Mouse (Mus musculus) embryo, embryonic 10.5 days (tissue): Measurements from ENCODE around the gene Phb.
"Not testable (repeated sequence)": the region's sequence is repeated elsewhere in the genome, so short reads cannot be mapped to it uniquely, and the experiment has no call there.

Source experiments
- DNase-seq: peaks from one replicate; pipeline ENCODE4 v3.0.0-alpha.2; 2015; ENCODE audit warnings: low spot score

The Phb gene

DNA sequence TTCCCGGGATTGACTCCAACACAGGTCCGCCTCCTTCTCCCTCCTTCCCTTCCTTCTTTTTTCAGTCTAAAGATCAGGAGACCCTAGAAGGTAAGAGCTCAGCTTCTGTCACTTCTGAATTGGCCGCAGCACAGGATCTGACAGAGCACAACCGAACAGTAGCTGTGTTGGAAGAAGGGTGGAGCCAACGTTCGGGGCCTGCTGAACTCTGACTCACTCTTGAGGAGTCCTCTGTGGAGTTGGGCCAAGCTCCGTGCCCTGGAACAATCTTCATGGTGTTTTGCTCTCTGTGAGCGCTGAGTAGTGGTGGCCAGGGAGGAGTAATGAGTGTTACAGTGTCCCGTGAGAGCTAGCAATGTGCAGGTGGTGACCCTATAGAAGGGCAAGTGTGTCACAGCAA lies 15.8 kb upstream of the Phb start:
- no peak for DNase-seq

DNA sequence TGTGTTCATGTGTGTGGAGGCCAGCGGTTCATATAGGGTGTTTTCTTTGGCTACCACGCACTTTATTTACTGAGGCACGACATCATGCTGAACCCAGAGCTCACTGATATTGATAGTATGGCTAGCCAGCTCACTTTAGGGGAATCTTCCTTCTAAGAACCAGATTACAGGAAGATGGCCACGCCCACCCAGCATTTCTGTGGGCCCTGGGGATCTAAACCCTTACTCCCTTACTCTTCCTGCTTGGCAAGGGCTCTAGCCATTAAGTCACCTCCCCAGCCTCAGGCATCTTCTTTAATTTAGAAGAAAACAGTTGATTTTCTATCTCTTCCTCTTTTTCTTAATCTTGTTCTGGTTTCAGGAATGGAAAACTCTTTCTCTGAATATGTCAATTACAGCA lies 9.3 kb upstream of the Phb start:
- no peak for DNase-seq

DNA sequence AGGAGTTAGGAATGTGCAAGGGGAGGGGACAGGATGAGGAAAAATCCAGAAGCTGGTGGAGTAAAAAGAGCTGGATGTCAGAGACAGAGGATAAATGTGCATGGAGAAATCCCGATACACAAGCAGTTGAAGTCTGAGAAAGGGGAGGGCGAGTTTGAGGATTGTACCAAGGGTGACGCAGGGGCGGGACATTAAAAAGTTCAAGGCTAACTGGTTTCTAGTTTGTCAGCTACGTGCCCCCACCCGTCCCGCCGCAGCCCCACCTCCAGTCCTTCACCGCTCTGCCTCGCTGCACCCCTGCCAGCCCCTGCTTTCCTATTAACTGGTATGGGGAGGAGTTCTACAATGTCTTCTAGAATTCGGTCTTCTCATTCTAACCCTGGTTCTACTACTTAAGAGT lies 420 bp downstream of the Phb start:
- no peak for DNase-seq

DNA sequence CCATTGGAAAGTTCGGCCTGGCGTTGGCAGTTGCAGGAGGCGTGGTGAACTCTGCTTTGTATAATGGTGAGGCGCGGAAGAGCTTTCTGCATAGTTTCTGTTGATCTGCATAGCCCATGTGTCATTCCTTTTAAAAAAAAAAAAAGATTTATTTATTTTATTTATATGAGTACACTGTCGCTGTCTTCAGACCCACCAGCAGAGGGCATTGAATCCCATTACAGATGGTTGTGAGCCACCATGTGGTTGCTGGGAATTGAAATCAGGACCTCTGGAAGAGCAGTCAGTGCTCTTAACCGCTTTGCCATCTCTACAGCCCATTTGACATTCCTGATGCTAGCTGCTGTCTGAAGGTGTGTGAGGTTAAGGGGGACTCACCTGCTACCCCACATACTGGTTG lies 1.3 kb downstream of the Phb start:
- DNase-seq: not testable (repeated sequence)

DNA sequence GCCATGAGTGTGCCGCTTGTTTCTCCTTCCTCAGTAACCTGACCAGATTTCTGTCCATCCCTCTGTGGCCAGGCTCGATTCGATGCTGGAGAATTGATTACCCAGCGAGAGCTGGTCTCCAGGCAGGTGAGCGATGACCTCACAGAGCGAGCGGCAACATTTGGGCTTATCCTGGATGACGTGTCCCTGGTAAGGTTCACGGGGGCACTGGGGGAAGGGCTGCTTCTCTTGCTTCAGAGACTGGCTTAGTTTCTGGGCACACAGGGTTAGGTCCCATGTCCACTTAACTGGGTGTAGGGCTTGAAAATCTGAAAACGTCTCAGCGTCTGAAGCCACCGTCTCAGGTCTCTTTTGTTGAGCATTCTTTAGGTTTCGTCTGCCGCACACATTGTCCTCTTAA lies 8.7 kb downstream of the Phb start:
- no peak for DNase-seq

DNA sequence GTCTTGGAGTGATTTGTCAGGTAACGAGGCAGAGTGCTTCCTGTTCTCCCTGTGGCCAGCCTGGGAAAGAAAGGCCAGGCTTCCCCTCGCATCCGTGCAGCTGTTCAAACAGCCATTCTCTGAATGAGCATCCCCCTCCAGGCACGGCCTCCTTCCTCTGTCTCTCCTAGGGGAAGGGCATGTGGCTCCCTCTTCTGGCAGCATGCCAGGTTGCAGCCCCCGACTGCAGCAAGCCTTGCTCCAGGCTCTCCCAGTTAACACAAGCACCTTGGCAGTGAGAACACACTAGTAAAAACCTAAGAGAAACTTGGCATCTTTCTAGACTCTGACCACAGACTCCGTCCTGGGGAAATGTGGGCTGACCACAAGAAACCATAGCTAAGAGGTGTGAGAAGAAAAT lies 9.6 kb downstream of the Phb start:
- peak; percentile 90 for DNase-seq

DNA sequence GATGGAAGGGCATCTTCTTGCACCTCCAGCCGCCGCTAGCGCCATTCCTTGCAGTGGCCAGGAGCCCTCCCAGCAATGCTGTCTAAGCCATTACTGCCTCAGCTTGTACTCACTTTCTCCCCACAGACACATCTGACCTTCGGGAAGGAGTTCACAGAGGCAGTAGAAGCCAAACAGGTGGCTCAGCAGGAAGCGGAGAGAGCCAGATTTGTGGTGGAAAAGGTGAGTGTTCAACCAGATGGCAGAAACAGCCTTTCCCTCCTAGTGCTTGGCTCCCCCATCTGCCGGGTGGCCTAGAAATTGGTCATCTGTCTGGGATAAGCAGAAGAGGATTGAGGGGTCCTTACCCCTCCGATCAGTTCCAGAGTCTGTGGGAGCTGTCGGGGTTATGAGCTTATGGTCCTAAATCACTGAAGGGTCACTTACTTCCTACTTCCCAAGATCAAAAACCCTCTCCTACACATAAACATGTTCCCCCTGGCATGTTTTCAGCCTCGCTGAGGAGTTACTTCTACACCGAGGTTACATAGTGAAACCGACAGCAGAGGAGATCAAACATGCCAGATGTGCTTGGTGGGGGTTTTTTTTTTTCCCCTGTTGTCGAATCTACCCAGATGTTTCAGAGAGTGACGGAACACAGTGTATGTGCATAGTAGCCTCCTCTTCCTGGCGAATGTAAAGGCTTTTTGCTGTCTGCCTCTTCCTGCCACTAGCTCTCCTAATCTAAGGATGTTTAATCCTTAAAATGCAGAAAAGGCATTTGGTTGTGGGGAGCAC lies 11.4 kb downstream of the Phb start:
- DNase-seq: no peak

DNA sequence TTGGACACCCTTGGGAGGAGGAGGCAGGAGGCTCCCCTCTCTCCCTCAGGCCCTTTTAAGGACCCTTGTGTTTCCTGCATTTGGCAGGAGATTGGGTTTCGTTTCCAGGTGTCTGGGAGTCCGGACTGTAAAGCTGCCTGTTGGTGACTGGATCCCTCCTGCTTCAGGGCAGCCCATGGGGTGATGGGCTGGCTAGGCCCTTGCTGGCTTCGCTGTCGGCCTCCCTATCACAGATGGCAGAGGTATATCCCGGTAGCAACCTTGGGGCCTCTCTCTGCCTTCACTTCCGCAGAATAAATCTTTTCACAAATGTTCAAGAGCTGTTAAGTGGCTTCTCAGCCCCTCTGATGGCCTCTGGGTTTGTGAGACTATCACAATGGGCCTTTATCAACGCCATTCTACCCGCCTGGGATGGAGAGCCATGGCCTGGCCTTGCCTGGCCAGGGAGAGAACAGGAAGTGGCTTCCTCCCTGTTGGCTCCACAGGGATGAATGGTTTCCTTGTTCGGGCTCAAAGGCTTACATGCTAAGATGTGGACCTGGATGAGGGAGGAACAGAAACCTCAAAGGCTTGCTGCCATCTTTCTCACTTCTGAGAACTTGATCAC lies 15.3 kb downstream of the Phb start:
- peak; percentile 45 for DNase-seq

DNA sequence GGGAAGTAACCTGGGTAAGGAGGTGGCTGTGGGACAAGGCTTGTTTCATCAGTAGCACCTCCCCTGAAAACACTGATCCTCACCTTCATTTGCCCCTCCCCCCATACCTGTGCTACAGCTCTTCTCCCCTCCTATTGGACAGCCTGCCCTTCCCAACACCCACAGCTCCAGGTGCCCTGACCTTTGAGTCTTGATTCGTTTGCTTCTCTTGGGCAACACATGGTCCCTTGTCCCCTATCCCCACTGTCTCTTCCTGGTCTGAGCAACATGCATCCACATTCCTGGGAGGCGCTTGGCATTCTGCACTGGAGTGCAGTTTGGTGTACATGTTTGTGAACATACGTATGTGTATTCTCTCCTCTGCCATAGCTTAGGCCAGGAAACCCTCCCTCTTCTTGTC lies 16.2 kb downstream of the Phb start:
- DNase-seq: no peak

DNA sequence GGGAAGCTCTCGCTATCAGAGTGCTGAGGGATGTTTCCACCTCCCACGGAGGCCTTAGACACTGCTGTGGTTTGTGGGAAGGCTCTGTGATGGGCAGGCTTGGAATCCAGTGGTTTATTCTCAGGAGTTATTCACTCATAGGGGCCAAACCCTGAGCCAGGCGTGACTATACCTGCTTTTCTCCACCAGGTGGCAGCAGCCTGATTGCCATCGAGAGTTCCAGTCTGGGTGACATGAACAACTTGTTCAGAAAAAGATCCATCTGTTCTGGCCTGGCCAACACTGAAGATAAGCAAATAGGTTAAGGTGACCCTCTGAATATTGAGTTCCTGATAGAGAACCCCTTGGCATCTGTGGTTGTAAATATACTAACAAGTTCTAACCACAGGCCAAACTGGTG lies 19.3 kb downstream of the Phb start:
- DNase-seq: peak; percentile 93

DNA sequence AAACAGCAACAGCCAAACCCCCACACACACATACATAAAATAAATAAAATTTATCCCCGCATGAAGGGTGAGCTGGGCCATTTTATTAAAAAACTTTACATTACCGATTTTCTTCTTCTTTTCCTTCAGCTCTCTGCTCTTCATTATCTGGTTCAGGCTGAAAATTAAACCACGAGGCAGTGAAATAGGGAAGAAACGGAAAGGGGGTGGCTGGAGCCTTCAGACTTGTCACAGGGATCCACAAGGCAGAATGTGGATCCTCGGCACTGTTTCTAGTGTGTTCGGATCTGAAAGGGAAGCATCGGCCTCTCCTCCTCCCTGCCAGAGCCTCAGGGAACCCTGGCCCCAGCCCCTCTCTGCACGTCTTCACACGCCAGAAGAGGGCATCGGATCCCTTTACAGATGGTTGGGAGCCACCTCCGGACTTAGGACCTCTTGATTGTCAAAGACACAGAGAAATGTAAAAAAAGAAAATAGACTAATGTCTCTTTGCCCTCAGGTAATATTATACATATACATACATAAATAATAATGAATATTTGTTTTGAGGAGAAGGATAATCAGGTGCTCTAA lies 20.4 kb downstream of the Phb start:
- DNase-seq: peak; percentile 47

DNA sequence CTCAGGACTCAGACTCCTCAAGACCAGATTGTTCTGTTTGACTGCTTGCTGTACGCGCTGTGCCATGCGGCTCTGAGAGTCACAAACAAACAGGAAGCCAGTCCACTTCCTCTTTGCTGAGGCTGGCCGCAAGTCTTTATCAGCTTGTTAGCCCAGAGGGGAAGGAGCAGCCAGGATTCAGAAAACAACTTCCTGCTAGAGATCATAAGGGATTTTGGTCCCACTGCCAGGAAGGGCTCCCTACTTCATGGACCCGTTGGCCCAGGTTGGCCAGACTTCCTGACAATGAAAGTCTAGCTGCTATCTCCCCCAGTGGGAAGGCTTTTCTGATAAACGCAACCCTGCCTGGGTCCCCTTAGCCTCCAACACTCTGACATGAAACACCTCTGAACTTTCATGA lies 21.8 kb downstream of the Phb start:
- no peak for DNase-seq

DNA sequence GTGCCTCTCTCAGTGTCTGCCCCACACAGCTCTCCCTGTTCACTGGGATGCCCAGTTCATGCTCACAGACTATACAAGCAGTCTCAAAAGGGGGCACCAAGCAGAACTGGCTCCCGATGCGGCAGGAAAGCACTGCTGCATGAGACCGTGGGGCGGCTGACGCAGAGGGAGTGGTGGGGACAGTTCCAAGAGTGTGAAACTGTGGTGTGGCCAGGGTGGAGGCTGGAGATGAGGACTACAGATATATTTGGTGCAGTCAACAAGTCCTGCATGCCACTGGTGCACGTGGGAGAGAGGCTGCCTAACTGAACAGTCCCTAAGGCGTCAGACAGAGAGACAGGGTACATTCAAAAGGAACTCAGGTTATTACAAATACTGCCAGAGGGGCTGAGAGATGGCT lies 22.2 kb downstream of the Phb start:
- DNase-seq: no peak

DNA sequence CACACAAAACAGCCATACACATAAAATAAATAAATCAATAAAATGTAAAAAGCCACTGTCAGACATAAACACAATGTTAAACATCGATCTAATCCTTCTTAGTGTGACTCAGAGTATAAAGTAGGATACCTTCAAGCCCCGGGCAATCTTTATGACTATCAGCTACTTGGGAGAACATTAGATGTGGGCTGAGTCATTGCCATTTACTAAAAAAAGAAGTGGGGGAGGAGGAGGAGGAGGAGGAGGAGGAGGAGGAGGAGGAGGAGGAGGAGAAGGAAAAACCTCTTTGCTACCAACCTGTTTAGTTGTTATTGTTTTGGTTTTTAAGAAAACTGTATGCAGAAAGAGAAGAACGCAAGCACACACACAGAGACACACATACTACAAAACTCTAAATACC lies 22.8 kb downstream of the Phb start:
- no peak for DNase-seq

DNA sequence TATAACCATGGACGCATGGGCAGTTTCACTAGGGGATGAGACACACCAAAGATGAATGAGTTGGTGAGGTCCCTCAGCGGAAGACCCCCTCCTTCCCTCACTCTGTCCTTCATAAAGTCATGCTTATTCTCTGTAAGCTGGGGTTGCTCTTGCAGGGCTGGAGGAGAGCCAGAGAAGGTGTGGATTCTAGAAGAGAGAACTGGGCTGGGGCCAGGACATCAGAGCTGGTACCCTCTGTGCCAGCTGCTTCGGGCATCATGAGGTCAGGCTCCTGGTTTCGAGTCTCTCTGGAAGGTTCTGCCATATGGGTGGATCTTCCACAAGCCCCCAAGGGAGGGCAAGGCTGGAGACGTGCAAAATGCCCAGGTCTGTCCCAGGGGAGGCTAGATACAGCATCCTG lies 31.8 kb downstream of the Phb start:
- DNase-seq: no peak

DNA sequence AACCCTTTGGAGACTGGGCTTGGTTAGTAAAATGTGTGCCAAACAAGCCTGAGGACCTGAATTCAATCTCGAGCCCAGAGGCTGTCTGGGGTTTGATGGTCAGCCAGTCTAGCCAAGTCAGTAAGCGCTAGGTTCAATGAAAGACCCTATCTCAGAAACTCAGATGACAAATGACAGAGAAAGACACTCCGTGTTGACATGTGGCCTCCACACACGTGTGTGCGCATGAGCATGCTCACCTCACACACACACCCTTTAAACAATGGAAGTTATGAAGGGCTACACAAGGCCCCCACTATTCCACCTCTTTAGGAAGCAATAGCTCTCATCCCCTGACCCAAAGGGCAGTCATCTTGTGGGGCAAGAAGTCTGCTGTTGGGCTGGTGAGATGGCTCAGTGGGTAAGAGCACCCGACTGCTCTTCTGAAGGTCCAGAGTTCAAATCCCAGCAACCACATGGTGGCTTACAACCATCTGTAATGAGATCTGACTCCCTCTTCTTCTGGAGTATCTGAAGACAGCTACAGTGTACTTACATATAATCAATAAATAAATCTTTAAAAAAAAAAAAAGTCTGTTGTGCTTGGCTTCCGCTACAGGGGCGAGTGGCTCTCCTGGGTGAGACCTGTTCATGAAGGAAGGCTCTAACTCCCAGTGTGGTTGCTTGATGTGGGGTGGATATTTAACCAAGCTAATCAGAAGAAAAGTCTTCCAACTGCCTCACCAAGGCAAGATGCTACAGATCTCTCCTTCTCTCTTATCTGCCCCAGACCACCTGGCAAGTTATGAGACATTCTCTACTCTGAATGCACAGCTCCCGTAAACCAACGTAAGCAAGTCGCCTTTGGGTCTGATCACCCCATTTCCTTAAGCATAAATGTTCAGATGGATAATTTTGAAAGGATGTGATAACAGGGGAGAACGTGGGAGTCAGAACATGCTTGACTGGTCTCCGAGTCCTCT lies 34.3 kb downstream of the Phb start:
- DNase-seq: no peak

DNA sequence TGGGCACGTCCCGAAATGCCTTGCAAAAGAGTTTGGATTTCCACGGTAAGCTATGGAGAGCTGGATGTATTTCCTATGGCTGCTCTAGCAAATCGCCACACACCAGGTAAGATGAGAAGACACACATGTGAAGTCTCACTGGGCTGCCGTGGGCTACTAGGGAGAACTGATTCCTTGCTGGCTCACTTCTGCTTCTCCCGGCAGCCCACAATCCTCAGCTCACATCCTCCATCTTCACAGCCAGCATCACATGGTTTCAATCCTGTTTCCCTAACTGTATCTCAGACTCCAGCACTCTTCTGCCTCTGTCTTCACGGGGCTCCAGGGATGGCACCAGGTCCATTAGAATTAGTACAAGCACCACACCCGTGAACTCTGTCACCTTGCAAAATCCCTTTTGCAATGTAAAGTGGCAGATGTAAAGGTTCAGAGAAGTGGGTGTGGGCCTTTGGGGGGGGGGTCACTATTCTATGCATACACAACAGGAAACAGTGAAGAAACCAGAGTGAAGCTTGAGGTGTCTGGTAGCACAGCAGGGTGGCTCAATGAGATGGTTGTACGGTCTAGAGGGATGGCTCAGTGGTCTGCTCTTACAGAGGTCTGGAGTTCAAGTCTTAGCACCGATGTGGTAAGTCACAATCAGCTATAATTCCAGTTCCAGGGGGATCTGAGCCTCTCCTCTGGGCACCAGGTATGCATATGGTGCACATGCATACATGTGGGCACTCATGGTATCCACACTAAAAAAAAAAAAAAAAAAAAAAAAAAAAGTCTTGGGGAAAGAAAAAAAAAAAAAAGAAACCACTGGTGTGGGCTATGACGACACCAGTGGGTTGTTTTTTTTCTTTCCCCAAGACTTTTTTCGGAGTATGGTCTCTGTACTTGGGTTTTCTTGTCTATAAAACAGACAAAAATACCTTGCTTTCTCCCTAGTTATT lies 37.5 kb downstream of the Phb start:
- no peak for DNase-seq

DNA sequence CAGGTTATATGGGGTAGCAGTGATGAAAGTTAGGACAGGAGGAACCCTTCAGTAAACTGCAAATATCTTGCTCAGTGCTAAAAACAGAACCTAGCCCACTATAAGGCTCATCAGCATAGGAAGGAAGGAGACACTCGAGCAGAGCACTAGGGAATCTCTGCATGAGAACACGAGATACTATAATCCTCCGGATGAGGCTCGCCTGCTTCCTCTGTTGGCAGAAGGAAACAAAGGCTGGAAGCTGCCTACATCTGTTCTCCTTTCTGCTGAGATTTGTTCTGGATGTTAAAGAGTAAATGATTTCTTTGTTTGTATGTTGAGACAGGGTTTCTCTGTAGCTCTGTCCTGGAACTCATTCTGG lies 38.2 kb downstream of the Phb start:
- DNase-seq: no peak

DNA sequence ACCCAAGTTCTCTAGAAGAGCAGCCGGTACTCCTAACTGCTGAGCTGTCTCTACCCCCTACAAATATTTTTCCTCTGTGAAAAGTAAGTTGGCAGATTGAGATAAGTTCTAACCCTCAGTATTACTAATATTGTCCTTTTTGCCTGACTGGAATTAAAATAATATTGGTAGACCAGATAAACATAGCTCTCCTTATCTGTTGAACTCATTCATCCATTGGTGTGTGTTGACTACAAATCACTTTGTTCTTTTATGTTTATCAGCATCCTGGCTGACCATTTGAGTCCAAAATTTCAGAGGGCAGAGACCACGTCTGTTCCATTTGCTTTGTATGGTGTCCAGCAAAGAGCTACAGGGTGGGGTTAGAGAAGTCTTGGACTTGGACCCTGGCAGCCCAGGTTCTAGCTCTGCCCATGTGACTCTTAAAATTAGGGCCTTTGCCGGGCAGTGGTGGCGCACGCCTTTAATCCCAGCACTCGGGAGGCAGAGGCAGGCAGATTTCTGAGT lies 42.8 kb downstream of the Phb start:
- no peak for DNase-seq

DNA sequence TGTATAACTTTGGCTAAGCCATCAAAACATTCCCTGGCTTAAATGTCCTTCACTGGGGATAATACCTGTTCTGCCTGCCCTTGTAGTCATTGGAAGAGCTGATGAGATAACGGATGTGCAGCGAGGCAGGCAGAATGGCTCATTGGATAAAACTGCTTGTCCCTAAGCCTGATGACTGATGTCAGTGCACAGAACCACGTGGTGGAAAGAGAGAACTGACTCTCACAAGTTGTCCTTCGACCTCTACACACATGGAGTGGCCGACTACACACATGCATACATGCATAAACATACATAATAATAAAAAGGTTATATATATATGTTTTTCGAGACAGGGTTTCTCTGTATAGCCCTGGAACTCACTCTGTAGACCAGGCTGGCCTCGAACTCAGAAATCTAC lies 43.7 kb downstream of the Phb start:
- DNase-seq: no peak

DNA sequence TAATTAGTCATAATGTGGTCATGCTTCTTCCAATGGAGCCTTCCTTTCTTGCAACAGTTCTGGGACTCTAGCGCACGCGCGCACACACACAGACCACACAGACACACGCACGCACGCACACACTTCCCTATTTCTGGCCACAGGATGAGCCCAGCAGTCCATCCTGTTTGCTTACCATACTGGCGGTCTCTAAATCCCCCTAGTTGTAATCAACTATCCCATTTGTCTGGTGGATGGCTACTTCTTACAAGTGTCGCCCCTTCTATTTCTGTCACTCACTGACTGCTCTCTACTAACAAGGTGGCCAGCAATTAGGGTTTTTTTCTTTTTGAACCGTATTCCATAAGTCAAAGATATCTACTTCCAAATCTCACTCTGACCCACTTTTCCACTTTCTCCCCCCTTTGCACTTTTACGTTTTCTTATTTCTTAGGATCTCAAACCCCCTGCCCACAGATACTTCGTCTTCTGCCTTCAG lies 45.4 kb downstream of the Phb start:
- no peak for DNase-seq
